Mouse (Mus musculus) midbrain, embryonic 13.5 days (tissue): Measurements from ENCODE around the gene Slc6a1. TPM values are rescaled to one million over a fixed set of nuclear protein-coding genes. Genes with fewer than 3 reads are reported as not detected.
"Not testable (repeated sequence)": the region's sequence is repeated elsewhere in the genome, so short reads cannot be mapped to it uniquely, and the experiment has no call there.

Experiments used
- ATAC-seq: fragments of 200-750 bp; cut with Nextera tagmentation; 2 replicates; pipeline ENCODE4 v1.8.0; 2017; ENCODE audit warnings: mild to moderate bottlenecking, moderate TSS enrichment, moderate library complexity
- H3K27ac ChIP-seq: fragments of 300-500 bp; sonication (generic); 2 replicates; pipeline ENCODE4 v1.5.1; 2015; ENCODE audit warnings: inconsistent platforms, mild to moderate bottlenecking, moderate library complexity
- H3K27me3 ChIP-seq: fragments of 300-500 bp; sonication (generic); 2 replicates; pipeline ENCODE4 v1.6.1; 2015; ENCODE audit warnings: mild to moderate bottlenecking, inconsistent platforms
- H3K36me3 ChIP-seq: fragments of 300-500 bp; sonication (generic); 2 replicates; pipeline ENCODE4 v1.6.1; 2015; ENCODE audit warnings: mild to moderate bottlenecking, inconsistent platforms
- H3K4me1 ChIP-seq: fragments of 300-500 bp; sonication (generic); replicated peaks from 2 replicates; pipeline ENCODE4 v1.6.1; 2015; ENCODE audit warnings: inconsistent platforms
- H3K4me2 ChIP-seq: fragments of 300-500 bp; sonication (generic); replicated peaks from 2 replicates; pipeline ENCODE4 v1.6.1; 2015; ENCODE audit warnings: moderate library complexity, mild to moderate bottlenecking, inconsistent platforms
- H3K4me3 ChIP-seq: fragments of 300-500 bp; sonication (generic); replicated peaks from 2 replicates; pipeline ENCODE4 v1.5.1; 2015; ENCODE audit warnings: mild to moderate bottlenecking, inconsistent platforms
- H3K9ac ChIP-seq: fragments of 300-500 bp; sonication (generic); replicated peaks from 2 replicates; pipeline ENCODE4 v1.6.1; 2015; ENCODE audit warnings: mild to moderate bottlenecking, inconsistent platforms
- H3K9me3 ChIP-seq: fragments of 300-500 bp; sonication (generic); 2 replicates; pipeline ENCODE4 v1.6.1; 2016; ENCODE audit warnings: mild to moderate bottlenecking, inconsistent platforms
- WGBS: fragments of 180-500 bp; shearing (Covaris S2); methylation state at CpG from one replicate; pipeline ENCODE4 v1.1.7; 2015; 5-methylcytosine and 5-hydroxymethylcytosine counted together
- polyA plus RNA-seq: library from polyadenylated mRNA; unstranded; fragments of >200 nt; fragmentation: Nextera tagmentation; extraction: Ambion mirVana; gene quantifications from 2 replicates; pipeline ENCODE4 v1.2.1, GENCODE M21; 2015

Slc6a1 gene
- polyA plus RNA-seq, 1 experiment from 2014 or later, result 88.9 TPM

DNA sequence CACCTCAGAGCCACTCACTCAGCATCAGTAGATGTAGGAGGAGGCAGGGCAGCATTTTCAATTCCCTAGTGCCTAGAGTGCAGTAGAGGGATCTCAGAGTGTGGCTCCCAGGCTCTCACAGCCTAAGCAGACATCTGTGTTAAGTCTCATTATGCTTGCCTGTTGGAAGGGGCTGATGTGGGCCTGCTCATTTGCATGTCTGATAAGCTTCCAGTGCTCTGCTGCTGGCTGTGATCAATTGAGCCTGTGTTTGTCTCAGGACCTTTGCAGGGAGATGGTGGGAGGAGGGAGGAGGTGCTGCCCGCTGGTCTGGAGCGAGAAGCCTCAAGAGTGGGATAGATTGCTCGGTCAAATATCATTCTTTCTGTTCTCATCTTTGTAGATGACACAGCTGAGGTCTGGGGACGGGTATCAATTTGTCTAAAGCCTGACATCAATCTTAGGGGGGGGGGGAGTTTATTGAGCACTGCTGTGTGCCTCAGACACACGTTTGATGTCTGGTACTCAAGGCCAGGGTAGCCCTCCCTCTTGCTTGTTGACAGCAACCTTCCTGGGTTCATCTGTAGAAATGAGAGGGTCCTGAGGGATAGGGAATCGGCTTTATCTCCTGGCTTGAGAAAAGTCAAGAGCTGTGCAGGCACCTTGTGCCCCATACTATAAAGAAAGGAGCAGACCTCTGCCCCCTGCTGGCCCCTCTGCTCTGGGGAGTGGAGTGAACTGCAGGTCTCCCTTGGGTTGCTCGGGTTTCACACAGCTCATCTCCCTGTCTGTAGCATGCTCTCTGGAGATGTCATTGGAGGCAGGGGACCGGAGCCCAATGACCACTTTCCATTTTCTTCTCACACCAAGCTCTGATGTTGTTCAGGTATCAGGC lies 47.4 kb downstream of the Slc6a1 start:
- no peak overlapping the region for H3K4me2 ChIP-seq
- peaks cover 16% of the 10 kb centered on the region for H3K4me1 ChIP-seq
- H3K4me3 ChIP-seq, result no peak overlapping the region
- ATAC-seq, result peak; percentile 87
- H3K36me3 ChIP-seq, result no peaks in the 10 kb centered on the region
- no peaks in the 10 kb centered on the region for H3K9me3 ChIP-seq
- peak overlapping the region; percentile 54 for H3K27ac ChIP-seq
- H3K27me3 ChIP-seq, result no peaks in the 10 kb centered on the region
- H3K9ac ChIP-seq, result no peak overlapping the region
- WGBS, result 32% methylated on average over 8 of the region's 8 CpGs

DNA sequence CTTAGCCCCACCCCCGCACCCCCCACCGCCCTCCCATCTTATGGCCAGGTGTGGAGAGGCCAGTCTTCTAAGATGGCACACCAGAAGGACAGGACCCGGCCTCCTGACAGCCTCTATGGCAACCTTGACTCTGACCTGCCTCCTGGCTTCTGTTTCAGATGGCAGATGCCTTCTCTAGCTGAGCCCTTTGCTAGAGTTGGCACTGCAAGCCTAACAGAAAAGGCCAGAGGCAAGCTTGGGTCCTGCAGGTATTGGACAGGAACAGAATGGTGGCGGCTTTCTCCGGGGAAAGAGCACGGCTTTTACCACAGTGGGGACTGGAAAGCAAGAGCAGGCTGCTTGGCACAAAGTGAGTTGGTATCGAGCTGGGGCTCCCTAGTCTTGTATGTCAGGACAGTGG lies 49.5 kb downstream of the Slc6a1 start:
- peaks cover 23% of the 10 kb centered on the region for H3K4me1 ChIP-seq
- H3K4me2 ChIP-seq, result no peak overlapping the region
- ATAC-seq, result no peak
- H3K9me3 ChIP-seq, result no peaks in the 10 kb centered on the region
- no peak overlapping the region for H3K27ac ChIP-seq
- 91% methylated on average over 7 of the region's 7 CpGs for WGBS
- H3K4me3 ChIP-seq, result no peak overlapping the region
- H3K36me3 ChIP-seq, result no peaks in the 10 kb centered on the region
- H3K9ac ChIP-seq, result no peak overlapping the region
- no peaks in the 10 kb centered on the region for H3K27me3 ChIP-seq

DNA sequence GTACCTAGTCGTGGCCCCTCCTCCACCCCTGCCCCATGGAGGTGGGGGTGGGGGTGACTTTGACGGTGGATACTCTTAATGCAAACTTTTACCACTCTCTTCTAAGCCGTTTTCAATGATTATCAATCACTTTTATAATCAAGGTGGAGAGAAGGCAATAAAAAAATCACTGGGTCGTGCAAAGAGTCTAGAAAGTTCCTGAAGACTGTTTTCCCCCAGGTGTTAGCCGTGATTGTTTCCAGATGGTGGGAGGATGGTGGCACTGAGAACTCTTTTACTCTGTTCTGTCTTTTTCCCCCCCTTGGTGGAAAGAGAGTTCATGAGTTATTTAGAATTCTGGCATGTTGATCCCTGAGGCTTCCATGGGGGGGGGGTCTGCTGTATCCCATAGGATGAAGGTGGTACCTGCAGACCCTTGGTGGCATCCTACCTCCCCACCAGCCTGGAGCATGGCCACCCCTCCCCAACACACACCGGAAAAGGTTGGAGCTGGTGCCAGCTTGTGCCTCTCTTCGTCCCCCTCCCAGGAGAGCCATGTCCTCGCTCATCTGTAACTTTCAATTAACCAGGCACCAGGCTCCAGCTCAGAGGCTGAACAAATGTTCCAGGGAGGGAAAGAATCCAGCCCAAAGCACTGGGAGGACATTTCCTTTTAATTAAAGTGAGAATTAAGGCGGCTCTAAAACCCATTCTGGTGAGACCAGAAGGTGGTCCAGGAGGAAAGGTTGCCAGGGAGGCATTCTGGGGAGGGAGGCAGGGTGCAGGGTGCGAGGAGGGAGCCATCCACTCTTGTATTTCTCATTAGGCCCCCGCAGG lies 53.9 kb downstream of the Slc6a1 start:
- ATAC-seq, result peak; percentile 44
- Histone ChIP-seq H3K27me3 (0 out of 2 replicates have a peak, but pooled peaks cover 2% of the 10 kb centered on the region), H3K4me3 (no peak overlapping the region), H3K36me3 (no peaks in the 10 kb centered on the region), H3K27ac (no peak overlapping the region; the same call in 1 of the 2 replicates), H3K9me3 (no peaks in the 10 kb centered on the region), H3K4me1 (peaks cover 18% of the 10 kb centered on the region), H3K9ac (no peak overlapping the region), H3K4me2 (no peak overlapping the region)
- WGBS, result 60% methylated on average over 11 of the region's 11 CpGs

DNA sequence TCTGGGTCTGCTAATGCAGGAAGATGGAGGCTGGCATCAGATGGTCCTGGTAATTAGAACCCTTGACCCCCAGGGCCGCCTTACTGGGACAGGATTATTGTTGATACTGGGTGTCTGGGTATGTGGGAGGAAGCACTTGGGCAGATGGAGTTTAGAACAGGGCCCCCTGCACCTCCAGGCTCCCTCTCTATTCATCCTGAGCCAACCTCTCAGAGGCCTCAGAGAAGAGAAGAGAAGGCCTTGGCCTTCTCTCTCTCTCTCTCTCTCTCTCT lies 54.4 kb downstream of the Slc6a1 start:
- 57% methylated on average over 1 of the region's 1 CpGs for WGBS
- Histone ChIP-seq H3K4me3 (no peak overlapping the region), H3K27me3 (0 out of 2 replicates have a peak, but pooled peaks cover 2% of the 10 kb centered on the region), H3K4me2 (no peak overlapping the region), H3K27ac (peak overlapping the region; percentile 5; the same call in 1 of the 2 replicates), H3K9me3 (no peaks in the 10 kb centered on the region), H3K4me1 (peaks cover 18% of the 10 kb centered on the region), H3K9ac (no peak overlapping the region), H3K36me3 (no peaks in the 10 kb centered on the region)
- ATAC-seq, result no peak

DNA sequence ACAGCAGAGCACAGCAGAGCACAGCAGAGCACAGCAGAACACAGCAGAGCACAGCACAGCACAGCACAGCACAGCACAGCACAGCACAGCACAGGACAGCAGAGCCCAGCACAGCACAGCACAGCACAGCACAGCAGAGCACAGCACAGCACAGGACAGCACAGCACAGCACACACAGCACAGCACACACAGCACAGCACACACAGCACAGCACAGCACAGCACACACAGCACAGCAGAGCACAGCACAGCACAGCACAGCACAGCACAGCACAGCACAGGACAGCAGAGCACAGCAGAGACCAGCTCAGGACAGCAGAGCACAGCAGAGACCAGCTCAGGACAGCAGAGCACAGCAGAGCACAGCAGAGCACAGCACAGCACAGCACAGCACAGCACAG lies 58.9 kb downstream of the Slc6a1 start:
- H3K36me3 ChIP-seq, H3K4me3 ChIP-seq, H3K27ac ChIP-seq, H3K9me3 ChIP-seq, ATAC-seq, H3K9ac ChIP-seq, H3K4me2 ChIP-seq: not testable (repeated sequence)
- Histone ChIP-seq H3K27me3 (peaks cover 21% of the 10 kb centered on the region), H3K4me1 (peaks cover 16% of the 10 kb centered on the region)

DNA sequence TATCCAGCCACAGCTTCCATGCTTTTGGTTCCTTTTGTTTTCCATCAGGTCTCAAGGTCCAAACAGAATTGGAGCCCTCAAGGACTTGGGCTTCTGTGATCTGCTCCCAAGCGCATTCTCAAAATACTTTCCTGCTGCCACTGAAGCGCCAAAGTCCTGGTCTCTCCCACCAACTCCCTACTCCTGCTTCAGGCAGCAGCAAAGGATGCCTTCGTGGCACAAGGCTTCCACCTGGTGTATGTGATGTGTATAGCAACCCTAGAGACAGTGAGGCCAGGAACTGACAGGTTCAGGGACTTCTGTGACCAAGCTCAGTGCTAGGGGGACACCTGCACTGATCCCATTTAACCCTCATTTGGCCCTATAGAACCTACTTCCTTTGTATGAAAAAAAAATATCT lies 61.3 kb downstream of the Slc6a1 start:
- no peak overlapping the region for H3K4me2 ChIP-seq
- no peaks in the 10 kb centered on the region for H3K36me3 ChIP-seq
- H3K27ac ChIP-seq, result no peak overlapping the region
- no peaks in the 10 kb centered on the region for H3K9me3 ChIP-seq
- no peak overlapping the region for H3K4me3 ChIP-seq
- no peak overlapping the region for H3K9ac ChIP-seq
- ATAC-seq, result peak; percentile 48; the same call in 1 of the 2 replicates
- H3K27me3 ChIP-seq, result peaks cover 25% of the 10 kb centered on the region
- H3K4me1 ChIP-seq, result peaks cover 15% of the 10 kb centered on the region
- WGBS, result 15% methylated on average over 3 of the region's 3 CpGs

DNA sequence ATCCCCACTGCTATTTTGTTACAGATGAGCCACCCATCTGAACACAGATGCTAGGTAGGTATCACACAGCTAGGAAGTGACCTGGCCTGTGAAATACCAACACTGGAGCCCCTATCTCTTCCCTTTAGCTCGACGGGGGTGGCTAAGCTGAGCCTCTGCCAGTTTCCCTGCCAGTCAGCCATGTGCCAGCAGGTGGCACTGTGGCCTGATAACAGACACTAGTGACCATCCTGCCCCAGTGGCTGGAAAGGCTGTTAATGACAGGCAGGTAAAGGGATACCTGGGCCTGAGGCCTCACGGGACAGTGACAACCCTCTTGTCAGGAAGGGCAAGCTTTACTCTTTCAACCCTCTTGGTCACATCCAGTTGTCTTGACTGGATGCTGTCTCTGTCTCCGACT lies 62.7 kb downstream of the Slc6a1 start:
- Histone ChIP-seq H3K27ac (no peak overlapping the region), H3K27me3 (peaks cover 25% of the 10 kb centered on the region), H3K4me1 (peaks cover 9% of the 10 kb centered on the region), H3K36me3 (no peaks in the 10 kb centered on the region), H3K4me3 (no peak overlapping the region), H3K9ac (no peak overlapping the region), H3K9me3 (no peaks in the 10 kb centered on the region), H3K4me2 (no peak overlapping the region)
- 41% methylated on average over 4 of the region's 4 CpGs for WGBS
- peak; percentile 13 for ATAC-seq

DNA sequence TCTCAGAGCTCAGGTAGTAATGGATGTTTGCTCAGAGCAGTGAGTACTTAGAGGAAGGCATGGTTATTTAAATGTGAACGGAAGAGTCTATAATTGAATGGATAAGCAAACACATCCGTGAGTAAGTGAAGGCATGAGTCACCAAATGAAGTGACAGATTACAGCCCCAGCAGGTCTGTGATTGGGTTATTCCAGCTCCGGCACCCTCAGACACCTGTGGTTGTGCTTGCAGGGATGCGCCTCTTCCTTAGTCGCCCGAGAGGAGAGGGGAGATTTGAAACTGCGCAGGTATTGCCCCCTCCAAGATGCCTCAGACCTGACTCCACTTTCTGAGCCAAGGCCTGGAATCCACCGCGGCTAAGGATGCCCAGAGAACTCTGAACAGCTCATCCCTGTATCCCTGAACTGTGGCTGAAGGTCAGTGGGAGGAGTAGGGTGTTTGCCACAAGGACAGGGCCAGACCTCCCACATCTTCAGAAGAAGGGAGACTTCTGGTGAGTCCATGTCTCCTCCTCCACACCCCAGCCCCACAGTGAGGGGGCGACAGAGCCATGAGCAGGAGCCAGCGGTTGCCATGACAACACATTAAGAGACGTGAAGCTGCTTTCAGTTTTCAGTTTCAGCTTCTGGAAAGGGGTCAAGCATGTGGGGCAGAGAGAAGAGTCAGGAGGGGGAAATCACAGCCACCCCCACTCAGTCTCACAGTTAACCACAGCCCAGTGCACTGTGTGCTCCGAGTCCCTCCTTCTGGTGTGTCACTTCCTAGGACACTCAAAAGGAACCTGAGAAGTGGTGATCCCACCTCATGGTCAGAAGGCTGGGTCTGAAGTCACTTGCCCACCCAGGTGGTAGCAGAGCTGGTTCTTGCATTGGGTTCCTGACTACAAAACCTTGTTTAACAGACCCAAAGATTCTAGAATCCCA lies 65.7 kb downstream of the Slc6a1 start:
- WGBS, result 43% methylated on average over 13 of the region's 13 CpGs
- Histone ChIP-seq H3K27me3 (peaks cover 25% of the 10 kb centered on the region), H3K4me3 (no peak overlapping the region), H3K27ac (no peak overlapping the region), H3K4me2 (no peak overlapping the region), H3K4me1 (peaks cover 9% of the 10 kb centered on the region), H3K9me3 (no peaks in the 10 kb centered on the region), H3K9ac (no peak overlapping the region), H3K36me3 (no peaks in the 10 kb centered on the region)
- peak; percentile 46 for ATAC-seq

DNA sequence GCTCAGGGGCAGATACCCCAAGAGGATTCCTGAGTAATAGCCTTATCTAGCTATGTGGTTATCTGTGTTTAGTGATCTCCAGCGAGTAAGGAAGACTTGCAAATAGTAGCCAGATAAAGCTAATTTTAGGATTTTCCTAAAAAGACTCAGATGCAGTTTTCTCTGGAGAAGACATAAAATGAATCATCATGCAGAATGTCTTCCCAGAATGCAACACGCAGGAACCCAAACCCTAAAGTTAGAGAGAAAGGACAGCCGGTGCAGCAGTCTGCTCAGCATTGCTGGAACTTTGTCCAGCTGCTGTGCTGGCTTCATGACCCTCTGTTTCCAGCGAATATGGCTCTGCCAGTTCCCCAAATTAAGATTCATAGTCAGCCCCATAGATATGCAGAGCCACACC lies 72.2 kb downstream of the Slc6a1 start:
- H3K4me2 ChIP-seq, result no peak overlapping the region

DNA sequence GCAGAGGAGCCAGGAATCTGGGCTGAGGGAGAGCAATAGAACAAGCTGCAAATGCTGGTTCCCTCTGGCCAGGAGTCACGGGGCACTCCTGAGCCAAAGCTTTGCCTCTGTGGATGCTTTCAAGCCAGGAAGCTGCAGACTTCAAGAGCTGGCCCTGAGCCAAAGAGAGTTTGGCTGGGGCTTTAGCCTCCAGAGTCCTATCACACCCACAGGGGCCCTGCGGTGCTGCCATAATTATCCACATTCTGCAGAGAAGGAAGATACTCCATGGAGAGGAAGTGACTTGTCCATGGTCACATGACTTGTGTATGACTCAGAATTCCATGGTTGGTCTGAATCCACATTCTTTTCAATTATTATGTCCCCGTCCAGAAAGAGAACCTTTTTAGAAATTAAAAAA lies 75.7 kb downstream of the Slc6a1 start:
- Histone ChIP-seq H3K9ac (no peak overlapping the region), H3K27me3 (0 out of 2 replicates have a peak, but pooled peaks cover 2% of the 10 kb centered on the region), H3K4me2 (no peak overlapping the region), H3K27ac (no peak overlapping the region), H3K36me3 (no peaks in the 10 kb centered on the region), H3K4me1 (0 out of 2 replicates have a peak, but pooled peaks cover 2% of the 10 kb centered on the region), H3K4me3 (no peak overlapping the region), H3K9me3 (no peaks in the 10 kb centered on the region)
- 80% methylated on average over 3 of the region's 3 CpGs for WGBS
- ATAC-seq, result no peak

More for the DNA sequence above, 72.2 kb downstream of the Slc6a1 start:
- H3K27me3 ChIP-seq, result 0 out of 2 replicates have a peak, but pooled peaks cover 2% of the 10 kb centered on the region
- 0 out of 2 replicates have a peak, but pooled peaks cover 2% of the 10 kb centered on the region for H3K4me1 ChIP-seq
- H3K36me3 ChIP-seq, result no peaks in the 10 kb centered on the region
- 84% methylated on average over 4 of the region's 4 CpGs for WGBS
- no peaks in the 10 kb centered on the region for H3K9me3 ChIP-seq
- no peak overlapping the region for H3K9ac ChIP-seq
- no peak overlapping the region for H3K27ac ChIP-seq
- no peak overlapping the region for H3K4me3 ChIP-seq
- ATAC-seq, result no peak

DNA sequence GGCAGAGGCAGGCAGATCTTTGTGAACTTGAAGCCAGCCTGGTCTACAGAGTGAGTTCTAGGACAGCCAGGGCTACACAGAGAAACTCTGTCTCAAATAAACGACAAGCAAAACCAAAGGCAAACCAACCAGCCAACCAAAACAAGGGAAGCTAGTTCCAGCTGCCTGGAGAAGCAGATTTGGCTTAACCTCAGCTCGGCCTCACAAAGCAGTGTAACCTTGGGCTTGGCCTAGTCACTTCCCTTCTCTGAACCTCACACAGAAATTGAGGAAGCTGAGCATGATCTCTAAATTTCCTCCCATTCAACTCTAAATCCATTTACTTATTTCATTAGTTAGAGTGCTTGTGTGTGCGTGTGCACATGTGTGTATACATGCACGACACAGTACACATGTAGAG lies 79.9 kb downstream of the Slc6a1 start:
- Histone ChIP-seq H3K27ac (no peak overlapping the region), H3K4me3 (no peak overlapping the region), H3K9ac (no peak overlapping the region), H3K4me2 (no peak overlapping the region), H3K36me3 (no peaks in the 10 kb centered on the region), H3K9me3 (no peaks in the 10 kb centered on the region), H3K4me1 (no peaks in the 10 kb centered on the region), H3K27me3 (no peaks in the 10 kb centered on the region)
- 83% methylated on average over 4 of the region's 4 CpGs for WGBS
- no peak for ATAC-seq
